Mouse (Mus musculus) limb, embryonic 11.5 days (tissue): ENCODE data around the gene Ankrd13b. TPM values are rescaled to one million over a fixed set of nuclear protein-coding genes. Genes with fewer than 3 reads are reported as not detected.
A peak's percentile ranks its signal among the peaks of the same experiment; 100 is the strongest.

ENCODE experiments used
- ATAC-seq: fragments of 200-750 bp; cut with Nextera tagmentation; 2 replicates; pipeline ENCODE4 v1.8.0; 2017; ENCODE audit warnings: low read depth; ENCODE audit not compliant: insufficient number of reproducible peaks, low FRiP score, low TSS enrichment
- DNase-seq: peaks from one replicate; pipeline ENCODE4 v3.0.0-alpha.2; 2015; ENCODE audit warnings: low spot score
- H3K27ac ChIP-seq: fragments of 300-500 bp; sonication (generic); replicated peaks from 2 replicates; pipeline ENCODE4 v1.5.1; 2014; ENCODE audit warnings: low read depth, mild to moderate bottlenecking, low read length
- H3K27me3 ChIP-seq: fragments of 300-500 bp; sonication (generic); 2 replicates; pipeline ENCODE4 v1.6.1; 2014; ENCODE audit warnings: mild to moderate bottlenecking, low read length, mixed read lengths; ENCODE audit not compliant: control insufficient read depth, insufficient read depth
- H3K36me3 ChIP-seq: fragments of 300-500 bp; sonication (generic); 2 replicates; pipeline ENCODE4 v1.6.1; 2014; ENCODE audit warnings: mild to moderate bottlenecking, low read length, moderate library complexity, mixed read lengths; ENCODE audit not compliant: control insufficient read depth, insufficient read depth
- H3K4me1 ChIP-seq: fragments of 300-500 bp; sonication (generic); 2 replicates; pipeline ENCODE4 v1.6.1; 2014; ENCODE audit warnings: low read length, mixed read lengths; ENCODE audit not compliant: control insufficient read depth, insufficient read depth
- H3K4me2 ChIP-seq: fragments of 300-500 bp; sonication (generic); 2 replicates; pipeline ENCODE4 v1.6.1; 2014; ENCODE audit warnings: low read depth, mild to moderate bottlenecking, moderate library complexity; ENCODE audit not compliant: severe bottlenecking
- H3K4me3 ChIP-seq: fragments of 300-500 bp; sonication (generic); 2 replicates; pipeline ENCODE4 v1.5.1; 2014; ENCODE audit warnings: low read depth, low read length
- H3K9ac ChIP-seq: fragments of 300-500 bp; sonication (generic); 2 replicates; pipeline ENCODE4 v1.6.1; 2014; ENCODE audit warnings: mild to moderate bottlenecking, low read length
- H3K9me3 ChIP-seq: fragments of 300-500 bp; sonication (generic); 2 replicates; pipeline ENCODE4 v1.6.1; 2016; ENCODE audit warnings: low read length; ENCODE audit not compliant: control insufficient read depth
- WGBS: fragments of 180-500 bp; shearing (Covaris S2); extraction: QIAGEN DNeasy Blood & Tissue Kit; methylation state at CpG from one replicate; pipeline ENCODE4 v1.1.7; 2014; 5-methylcytosine and 5-hydroxymethylcytosine counted together
- polyA plus RNA-seq: library from polyadenylated mRNA; unstranded; fragments of >200 nt; fragmentation: Nextera tagmentation; extraction: Ambion mirVana; gene quantifications from 2 replicates; pipeline ENCODE4 v1.2.1, GENCODE M21; 2014

The Ankrd13b gene
- polyA plus RNA-seq, 1 experiment from 2014 or later: 12.8 TPM

GRCm38 (mm10) chr11:77497341-77497756 lies 7.9 kb upstream of the Ankrd13b start:
- Histone ChIP-seq H3K9ac (peak overlapping the region; percentile 17; the same call in 1 of the 2 replicates), H3K4me2 (no peak overlapping the region), H3K4me1 (peaks cover 33% of the 10 kb centered on the region), H3K4me3 (no peak overlapping the region), H3K27me3 (no peaks in the 10 kb centered on the region), H3K27ac (peak overlapping the region; percentile 82), H3K9me3 (no peaks in the 10 kb centered on the region), H3K36me3 (peaks cover 5% of the 10 kb centered on the region; the same call in 1 of the 2 replicates)
- ATAC-seq (no peak), DNase-seq (peak; percentile 89)
- 7% methylated on average over 6 of the region's 6 CpGs for WGBS

GRCm38 (mm10) chr11:77495507-77495906 lies 6.0 kb upstream of the Ankrd13b start:
- H3K27me3 ChIP-seq: no peaks in the 10 kb centered on the region
- DNase-seq (no peak), ATAC-seq (no peak)
- H3K9me3 ChIP-seq: no peaks in the 10 kb centered on the region
- peaks cover 5% of the 10 kb centered on the region; the same call in 1 of the 2 replicates for H3K36me3 ChIP-seq
- peaks cover 38% of the 10 kb centered on the region for H3K4me1 ChIP-seq
- H3K4me2 ChIP-seq: no peak overlapping the region
- no peak overlapping the region for H3K27ac ChIP-seq
- no peak overlapping the region for H3K9ac ChIP-seq
- H3K4me3 ChIP-seq: no peak overlapping the region

- Histone ChIP-seq H3K4me1 (peaks cover 38% of the 10 kb centered on the region), H3K27ac (no peak overlapping the region), H3K9ac (peak overlapping the region; percentile 18; the same call in 1 of the 2 replicates), H3K4me3 (peak overlapping the region; percentile 88; the same call in 1 of the 2 replicates), H3K4me2 (peak overlapping the region; percentile 96), H3K9me3 (no peaks in the 10 kb centered on the region), H3K27me3 (no peaks in the 10 kb centered on the region), H3K36me3 (peaks cover 3% of the 10 kb centered on the region; the same call in 1 of the 2 replicates)
- ATAC-seq (no peak), DNase-seq (no peak)
- WGBS: 73% methylated on average over 6 of the region's 6 CpGs
Measured at GRCm38 (mm10) chr11:77494782-77495181, 5.3 kb upstream of the Ankrd13b start.

- Histone ChIP-seq H3K9ac (peak overlapping the region; percentile 93), H3K4me3 (peak overlapping the region; percentile 88), H3K27ac (no peak overlapping the region), H3K9me3 (no peaks in the 10 kb centered on the region), H3K4me2 (peak overlapping the region; percentile 96), H3K27me3 (no peaks in the 10 kb centered on the region), H3K4me1 (peaks cover 38% of the 10 kb centered on the region), H3K36me3 (peaks cover under 1% of the 10 kb centered on the region; the same call in 1 of the 2 replicates)
- DNase-seq (no peak), ATAC-seq (no peak)
- 33% methylated on average over 4 of the region's 4 CpGs for WGBS
Measured at GRCm38 (mm10) chr11:77494344-77494676, 4.8 kb upstream of the Ankrd13b start.

- Histone ChIP-seq H3K27ac (peak within 1 kb of the TSS; percentile 90), H3K9me3 (no peaks in the 10 kb centered on the region), H3K4me2 (peak within 1 kb of the TSS; percentile 96), H3K27me3 (no peaks in the 10 kb centered on the region), H3K36me3 (no peaks in the 10 kb centered on the region; the same call in 1 of the 2 replicates), H3K4me3 (peak within 1 kb of the TSS; percentile 88), H3K4me1 (peaks cover 36% of the 10 kb centered on the region), H3K9ac (peak within 1 kb of the TSS; percentile 93)
- DNase-seq (peak; percentile 60), ATAC-seq (no peak)
- WGBS: 2% methylated on average over 51 of the region's 74 CpGs
Measured at GRCm38 (mm10) chr11:77493512-77494343, 4.2 kb upstream of the Ankrd13b start, which contains the start of gene Git1. Git1 (plus strand) TSS chr11:77493562.

- Histone ChIP-seq H3K27ac (peak overlapping the region; percentile 90), H3K4me3 (peak overlapping the region; percentile 88), H3K36me3 (no peaks in the 10 kb centered on the region), H3K9me3 (no peaks in the 10 kb centered on the region), H3K9ac (peak overlapping the region; percentile 93), H3K27me3 (no peaks in the 10 kb centered on the region), H3K4me1 (peaks cover 38% of the 10 kb centered on the region), H3K4me2 (peak overlapping the region; percentile 96)
- peak; percentile 92 for DNase-seq
- peak; percentile 46; the same call in 1 of the 2 replicates for ATAC-seq
- 0% methylated on average over 27 of the region's 32 CpGs for WGBS
Measured at GRCm38 (mm10) chr11:77492911-77493332, 3.4 kb upstream of the Ankrd13b start.

- ATAC-seq (no peak), DNase-seq (peak; percentile 54)
- H3K9ac ChIP-seq: peak overlapping the region; percentile 93
- H3K9me3 ChIP-seq: no peaks in the 10 kb centered on the region
- H3K4me2 ChIP-seq: peak overlapping the region; percentile 96
- peaks cover 43% of the 10 kb centered on the region for H3K4me1 ChIP-seq
- no peaks in the 10 kb centered on the region for H3K27me3 ChIP-seq
- WGBS: under 1% methylated on average over 17 of the region's 18 CpGs
- peak overlapping the region; percentile 88 for H3K4me3 ChIP-seq
- peak overlapping the region; percentile 90 for H3K27ac ChIP-seq
- no peaks in the 10 kb centered on the region for H3K36me3 ChIP-seq
Measured at GRCm38 (mm10) chr11:77492311-77492871, 2.9 kb upstream of the Ankrd13b start.

- H3K27me3 ChIP-seq: no peaks in the 10 kb centered on the region
- DNase-seq (no peak), ATAC-seq (peak; percentile 76)
- no peaks in the 10 kb centered on the region for H3K9me3 ChIP-seq
- no peaks in the 10 kb centered on the region for H3K36me3 ChIP-seq
- peak overlapping the region; percentile 19 for H3K9ac ChIP-seq
- peaks cover 42% of the 10 kb centered on the region for H3K4me1 ChIP-seq
- H3K27ac ChIP-seq: peak overlapping the region; percentile 89
- WGBS: under 1% methylated on average over 23 of the region's 23 CpGs
- H3K4me2 ChIP-seq: peak overlapping the region; percentile 96
- H3K4me3 ChIP-seq: peak overlapping the region; percentile 88
Measured at GRCm38 (mm10) chr11:77491502-77492291, 2.2 kb upstream of the Ankrd13b start.
